Mouse (Mus musculus): ENCODE measurements at regions not wholly inside any gene's neighbourhood (a gene's known extent, or its start where the extent isn't known, plus 50 kb on each side); places are given as distances from the start of the nearest gene placed in this dataset.

DNA sequence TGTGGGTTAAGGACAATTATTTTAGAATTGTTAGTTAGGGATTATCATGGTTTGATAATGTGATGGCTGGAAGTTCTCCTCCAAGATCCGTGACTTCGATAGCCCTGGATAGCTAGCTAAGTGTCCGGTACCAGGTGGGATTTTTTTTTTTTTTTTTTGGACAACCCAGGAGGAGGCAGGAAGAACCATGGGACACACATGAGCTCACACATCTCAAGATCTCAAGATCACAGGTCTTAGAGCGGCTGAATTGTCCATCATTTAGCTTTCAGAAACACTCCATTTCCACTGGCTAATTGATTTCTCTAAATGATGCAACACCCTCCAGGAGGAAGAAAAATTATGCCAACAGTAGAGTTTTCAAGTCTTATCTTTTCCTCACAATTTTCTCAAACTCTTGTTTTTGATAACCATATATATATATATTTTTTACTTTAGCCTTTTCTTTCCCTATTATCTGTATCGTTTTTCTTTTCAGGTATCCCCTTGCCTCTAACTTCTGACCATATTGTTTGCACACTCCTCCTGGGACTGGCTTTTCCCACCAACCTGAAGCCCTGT, 54.5 kb upstream of the Ctnnb1 start:
- Histone ChIP-seq H3K36me3 (ENCODE audit: control insufficient read depth, insufficient read depth) (no peaks in the 10 kb centered on the region), H3K9me3 (replicated peaks; ENCODE audit: control insufficient read depth, low read length) (no peaks in the 10 kb centered on the region; the same call in 1 of the 2 replicates), H3K4me1 (ENCODE audit: control insufficient read depth, insufficient read depth, low read length) (peaks cover 11% of the 10 kb centered on the region), H3K27ac (ENCODE audit: low read length) (no peak overlapping the region), H3K4me3 (ENCODE audit: low read length) (no peak overlapping the region), H3K9ac (ENCODE audit: low read length) (no peak overlapping the region), H3K27me3 (ENCODE audit: control insufficient read depth, insufficient read depth, low read length) (no peaks in the 10 kb centered on the region), H3K4me2 (ENCODE audit: low read depth, low read length) (no peak overlapping the region)
- WGBS = 89% methylated on average over 5 of the region's 5 CpGs
- no peak for ATAC-seq (replicated peaks; ENCODE audit: extremely low read depth, insufficient read depth, low FRiP score)

GRCm38 (mm10) chr9:120877101-120877500, 51.9 kb upstream of the Ctnnb1 start:
- H3K36me3 ChIP-seq (ENCODE audit: control insufficient read depth, insufficient read depth) = no peaks in the 10 kb centered on the region

More at GRCm38 (mm10) chr9:120877101-120877500, 51.9 kb upstream of the Ctnnb1 start:
- H3K9me3 ChIP-seq (replicated peaks; ENCODE audit: control insufficient read depth, low read length) = no peaks in the 10 kb centered on the region; the same call in 1 of the 2 replicates
- WGBS = 78% methylated on average over 2 of the region's 2 CpGs
- H3K27me3 ChIP-seq (ENCODE audit: control insufficient read depth, insufficient read depth, low read length) = no peaks in the 10 kb centered on the region
- no peak for ATAC-seq (replicated peaks; ENCODE audit: extremely low read depth, insufficient read depth, low FRiP score)
- H3K4me2 ChIP-seq (ENCODE audit: low read depth, low read length) = no peak overlapping the region
- H3K4me3 ChIP-seq (ENCODE audit: low read length) = no peak overlapping the region
- H3K9ac ChIP-seq (ENCODE audit: low read length) = no peak overlapping the region
- H3K4me1 ChIP-seq (ENCODE audit: control insufficient read depth, insufficient read depth, low read length) = peaks cover 2% of the 10 kb centered on the region; the same call in 1 of the 2 replicates
- no peak overlapping the region for H3K27ac ChIP-seq (ENCODE audit: low read length)
